Mouse (Mus musculus) liver, embryonic 13.5 days (tissue): ENCODE data around the gene Atxn7. TPM values are rescaled to one million over a fixed set of nuclear protein-coding genes. Genes with fewer than 3 reads are reported as not detected.

Experiments used
- ATAC-seq: fragments of 200-750 bp; cut with Nextera tagmentation; 2 replicates; pipeline ENCODE4 v1.8.0; 2017; ENCODE audit warnings: low read depth, mild to moderate bottlenecking, moderate number of reproducible peaks, moderate library complexity
- DNase-seq: peaks from one replicate; pipeline ENCODE4 v3.0.0; 2022
- H3K27ac ChIP-seq: fragments of 300-500 bp; sonication (generic); 2 replicates; pipeline ENCODE4 v1.5.1; 2015; ENCODE audit warnings: moderate library complexity, mild to moderate bottlenecking, inconsistent platforms
- H3K27me3 ChIP-seq: fragments of 300-500 bp; sonication (generic); 2 replicates; pipeline ENCODE4 v1.6.1; 2015; ENCODE audit warnings: mild to moderate bottlenecking, inconsistent platforms
- H3K36me3 ChIP-seq: fragments of 300-500 bp; sonication (generic); 2 replicates; pipeline ENCODE4 v1.6.1; 2015; ENCODE audit warnings: mild to moderate bottlenecking, inconsistent platforms
- H3K4me1 ChIP-seq: fragments of 300-500 bp; sonication (generic); replicated peaks from 2 replicates; pipeline ENCODE4 v1.6.1; 2015; ENCODE audit warnings: inconsistent platforms
- H3K4me2 ChIP-seq: fragments of 300-500 bp; sonication (generic); 2 replicates; pipeline ENCODE4 v1.6.1; 2015; ENCODE audit warnings: inconsistent platforms, mild to moderate bottlenecking, moderate library complexity
- H3K4me3 ChIP-seq: fragments of 300-500 bp; sonication (generic); replicated peaks from 2 replicates; pipeline ENCODE4 v1.5.1; 2015; ENCODE audit warnings: mild to moderate bottlenecking, inconsistent platforms
- H3K9ac ChIP-seq: fragments of 300-500 bp; sonication (generic); 2 replicates; pipeline ENCODE4 v1.6.1; 2015; ENCODE audit warnings: mild to moderate bottlenecking, inconsistent platforms
- H3K9me3 ChIP-seq: fragments of 300-500 bp; sonication (generic); replicated peaks from 2 replicates; pipeline ENCODE4 v1.6.1; 2016; ENCODE audit warnings: inconsistent platforms
- WGBS: fragments of 180-500 bp; shearing (Covaris S2); methylation state at CpG from one replicate; pipeline ENCODE4 v1.1.7; 2015; ENCODE audit not compliant: insufficient replicate concordance; 5-methylcytosine and 5-hydroxymethylcytosine counted together
- polyA plus RNA-seq: library from polyadenylated mRNA; unstranded; fragments of >200 nt; fragmentation: Nextera tagmentation; extraction: Ambion mirVana; gene quantifications from 2 replicates; pipeline ENCODE4 v1.2.1, GENCODE M21; 2015

The Atxn7 gene
- polyA plus RNA-seq, 1 experiment from 2014 or later, result 1.2 TPM

DNA sequence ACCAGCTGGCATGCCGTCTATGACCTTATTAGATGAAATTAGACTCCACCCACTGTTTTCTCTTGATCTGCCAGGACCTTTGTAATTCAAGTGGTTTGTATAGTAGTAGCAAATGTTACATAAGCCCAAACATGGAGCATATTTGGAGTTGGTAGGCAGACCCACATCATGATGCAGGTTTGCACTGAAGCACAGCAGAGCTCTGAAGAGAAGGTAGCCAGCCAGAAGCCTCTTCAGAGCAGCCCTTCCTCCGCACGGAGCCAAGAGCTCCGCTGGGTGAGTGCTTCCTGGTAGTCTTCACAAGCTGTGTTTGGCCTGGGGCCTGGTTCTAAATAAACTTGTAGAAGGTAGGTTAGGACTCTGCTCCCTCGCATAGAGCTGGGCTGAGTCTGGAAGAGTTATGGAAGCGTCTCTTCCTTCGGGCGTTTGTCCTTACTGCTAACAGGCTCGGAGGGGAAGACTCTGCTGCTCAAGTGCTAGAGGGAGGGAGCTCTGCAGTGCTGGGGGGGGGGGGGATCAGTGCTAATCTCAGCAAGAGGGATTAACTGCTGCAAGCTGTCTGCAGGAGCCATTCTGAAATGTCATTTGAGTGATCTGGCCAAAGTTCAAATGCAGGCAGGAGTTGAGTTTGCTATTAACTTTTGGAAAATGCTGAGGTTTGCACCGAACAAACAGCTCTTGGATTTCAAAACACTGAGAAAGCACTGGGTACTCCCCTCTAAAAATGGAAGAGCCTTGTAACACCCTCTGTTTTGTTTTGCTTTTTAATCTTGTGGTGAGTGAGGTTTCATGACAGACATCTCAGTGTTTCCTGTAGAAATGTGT, 106.6 kb downstream of the Atxn7 start:
- H3K9me3 ChIP-seq, result no peaks in the 10 kb centered on the region
- DNase-seq, result no peak
- H3K4me1 ChIP-seq, result peaks cover 63% of the 10 kb centered on the region
- H3K36me3 ChIP-seq, result no peaks in the 10 kb centered on the region
- peak; percentile 55 for ATAC-seq
- H3K27ac ChIP-seq, result peak overlapping the region; percentile 79
- no peaks in the 10 kb centered on the region for H3K27me3 ChIP-seq
- peak overlapping the region; percentile 57 for H3K4me2 ChIP-seq
- peak overlapping the region; percentile 21 for H3K4me3 ChIP-seq
- peak overlapping the region; percentile 40 for H3K9ac ChIP-seq
- WGBS, result 10% methylated on average over 10 of the region's 10 CpGs

DNA sequence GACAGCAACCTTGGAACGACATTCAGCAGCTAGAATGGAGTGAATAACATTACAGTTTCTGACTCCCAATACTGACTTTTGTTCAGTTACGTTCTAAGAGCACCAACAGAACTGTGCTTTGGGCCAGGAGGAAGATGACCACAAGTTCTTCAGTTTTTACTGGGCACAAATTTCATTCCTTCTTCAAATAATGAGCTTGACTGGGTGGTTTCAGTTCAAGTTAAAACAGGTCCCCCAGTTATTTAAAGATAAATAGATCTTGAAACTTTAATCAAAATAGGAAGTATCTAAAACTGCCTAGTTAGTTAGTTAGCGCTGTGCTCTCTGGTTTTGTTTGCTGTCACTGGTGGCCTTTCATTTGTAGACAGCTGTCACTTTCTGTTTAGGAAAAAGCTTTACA, 107.3 kb downstream of the Atxn7 start:
- H3K27me3 ChIP-seq, result no peaks in the 10 kb centered on the region
- 35% methylated on average over 3 of the region's 3 CpGs for WGBS
- no peaks in the 10 kb centered on the region for H3K9me3 ChIP-seq
- ATAC-seq, result no peak
- no peak overlapping the region for H3K9ac ChIP-seq
- no peak overlapping the region for H3K4me3 ChIP-seq
- H3K4me2 ChIP-seq, result peak overlapping the region; percentile 57
- H3K4me1 ChIP-seq, result peaks cover 58% of the 10 kb centered on the region
- no peaks in the 10 kb centered on the region for H3K36me3 ChIP-seq
- peak overlapping the region; percentile 70 for H3K27ac ChIP-seq
- DNase-seq, result no peak

DNA sequence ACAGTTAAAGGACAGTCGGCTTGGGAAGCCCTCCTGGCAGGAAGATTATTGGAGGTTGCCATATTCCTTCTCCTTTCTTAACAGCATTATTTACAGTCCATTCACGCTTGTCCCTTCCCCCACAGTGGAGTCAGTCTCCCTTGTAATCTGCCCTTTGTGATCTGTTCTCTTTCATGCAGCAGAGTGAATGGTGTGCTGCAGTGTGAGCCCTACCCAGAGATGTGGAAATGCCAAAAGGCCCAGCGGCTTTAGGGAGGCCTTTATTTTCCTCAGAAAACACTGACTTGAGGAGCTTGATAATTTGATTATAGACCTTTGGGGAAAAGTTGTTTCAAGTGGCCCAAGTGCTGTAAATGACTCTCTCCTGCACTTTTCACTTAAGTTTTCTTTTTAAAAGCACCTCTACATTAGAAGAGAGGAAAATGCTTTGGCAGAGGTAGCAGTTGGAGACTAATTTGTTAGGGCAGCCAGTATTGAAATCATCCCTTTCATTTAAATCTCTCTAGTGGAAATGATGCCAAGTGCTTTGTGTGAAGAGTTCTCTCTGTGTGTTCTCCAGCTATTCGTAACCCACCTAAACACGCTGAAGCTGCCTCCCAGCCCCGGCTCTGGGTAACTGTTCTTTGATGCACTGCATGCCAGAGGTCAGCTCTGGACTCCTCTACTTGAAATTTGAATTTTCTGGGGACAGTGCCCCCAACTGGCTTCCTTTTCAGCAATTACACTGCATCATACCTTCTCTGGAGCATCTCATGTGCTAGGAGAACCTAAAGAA, 109.5 kb downstream of the Atxn7 start:
- H3K9ac ChIP-seq, result no peak overlapping the region
- WGBS, result 70% methylated on average over 6 of the region's 6 CpGs
- no peaks in the 10 kb centered on the region for H3K27me3 ChIP-seq
- H3K4me1 ChIP-seq, result peaks cover 45% of the 10 kb centered on the region
- DNase-seq, result no peak
- H3K4me3 ChIP-seq, result no peak overlapping the region
- H3K27ac ChIP-seq, result no peak overlapping the region
- no peaks in the 10 kb centered on the region for H3K9me3 ChIP-seq
- no peak overlapping the region for H3K4me2 ChIP-seq
- ATAC-seq, result no peak
- H3K36me3 ChIP-seq, result no peaks in the 10 kb centered on the region

DNA sequence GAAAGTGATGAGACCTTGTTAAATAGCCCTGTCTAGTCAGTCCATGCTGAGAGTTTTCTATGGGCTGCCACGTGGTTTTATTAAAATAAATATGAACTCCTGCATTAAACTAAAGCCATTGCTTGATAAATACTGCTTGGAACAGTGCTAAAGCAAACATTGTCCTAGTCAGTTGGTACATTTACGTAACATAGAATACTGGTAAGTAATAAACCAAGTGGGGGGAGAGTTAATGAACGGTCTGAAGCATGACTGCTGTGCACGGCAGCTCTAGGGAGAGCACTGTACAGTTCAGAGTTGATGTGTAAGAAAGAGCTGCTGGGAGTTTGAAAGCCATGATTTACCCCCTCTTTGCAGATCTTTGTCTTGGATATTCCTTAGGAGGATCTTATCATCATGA, 110.2 kb downstream of the Atxn7 start:
- DNase-seq (no peak), ATAC-seq (no peak)
- H3K4me1 ChIP-seq, result peaks cover 37% of the 10 kb centered on the region
- H3K36me3 ChIP-seq, result no peaks in the 10 kb centered on the region
- H3K4me2 ChIP-seq, result no peak overlapping the region
- no peaks in the 10 kb centered on the region for H3K27me3 ChIP-seq
- no peak overlapping the region for H3K27ac ChIP-seq
- WGBS, result 63% methylated on average over 4 of the region's 4 CpGs
- H3K9me3 ChIP-seq, result no peaks in the 10 kb centered on the region
- no peak overlapping the region for H3K4me3 ChIP-seq
- H3K9ac ChIP-seq, result no peak overlapping the region

DNA sequence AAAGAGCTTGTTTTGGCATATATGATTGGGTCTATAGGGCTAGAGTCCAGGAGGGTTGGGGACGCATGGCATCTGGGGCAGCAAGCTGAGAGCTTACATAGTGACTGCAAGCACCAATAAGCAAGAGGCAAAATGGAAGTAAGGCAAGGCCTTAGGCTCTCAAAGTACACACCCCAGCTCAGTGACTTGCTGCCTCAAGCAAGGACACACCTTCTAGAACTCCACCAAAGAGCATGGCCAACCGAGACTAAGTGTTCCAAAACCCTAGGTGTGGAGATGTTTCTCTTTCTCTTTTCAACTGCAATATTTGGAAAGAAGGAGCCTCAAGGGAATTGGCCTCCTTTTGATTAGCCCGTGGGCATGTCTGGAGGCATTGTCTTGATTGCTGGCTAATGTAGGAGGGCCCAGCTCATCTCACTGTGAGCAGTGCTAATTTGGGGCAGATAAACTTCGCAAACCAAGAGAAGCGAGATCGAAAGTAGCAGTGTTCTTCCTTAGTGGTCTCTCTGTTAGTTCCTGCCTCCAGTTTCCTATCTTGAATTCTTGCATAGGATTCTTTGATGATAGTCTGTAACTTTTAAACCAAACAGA, 119.5 kb downstream of the Atxn7 start:
- Histone ChIP-seq H3K36me3 (no peaks in the 10 kb centered on the region), H3K27ac (no peak overlapping the region), H3K4me2 (no peak overlapping the region), H3K4me3 (no peak overlapping the region), H3K4me1 (peaks cover 6% of the 10 kb centered on the region), H3K9ac (no peak overlapping the region), H3K27me3 (no peaks in the 10 kb centered on the region), H3K9me3 (no peaks in the 10 kb centered on the region)
- ATAC-seq (no peak), DNase-seq (no peak)
- WGBS, result 60% methylated on average over 6 of the region's 6 CpGs

DNA sequence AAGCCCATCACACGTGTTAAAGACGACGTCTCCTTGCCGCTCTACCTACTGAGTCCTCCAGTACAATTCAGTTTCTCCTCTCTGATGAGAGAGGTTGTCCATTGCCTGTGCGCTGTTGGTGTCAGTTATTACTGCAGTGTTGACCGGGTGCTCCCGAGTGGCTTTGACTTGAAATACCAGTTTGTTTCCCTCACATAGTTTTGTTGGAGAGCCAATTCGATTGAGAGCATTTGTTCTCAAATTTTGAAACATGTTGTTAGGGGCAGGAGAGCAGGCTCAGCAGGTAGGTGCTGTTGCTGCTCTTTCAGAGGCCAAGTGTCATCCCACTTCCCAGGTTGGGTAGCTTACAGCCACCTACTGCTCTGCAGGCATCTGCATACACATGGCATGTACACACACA, 122.6 kb downstream of the Atxn7 start:
- Histone ChIP-seq H3K9ac (no peak overlapping the region), H3K4me2 (no peak overlapping the region), H3K4me1 (peaks cover 34% of the 10 kb centered on the region), H3K27me3 (no peaks in the 10 kb centered on the region), H3K4me3 (no peak overlapping the region), H3K9me3 (no peaks in the 10 kb centered on the region), H3K36me3 (no peaks in the 10 kb centered on the region; the same call in 1 of the 2 replicates), H3K27ac (no peak overlapping the region)
- DNase-seq (no peak), ATAC-seq (no peak)
- 85% methylated on average over 8 of the region's 8 CpGs for WGBS

DNA sequence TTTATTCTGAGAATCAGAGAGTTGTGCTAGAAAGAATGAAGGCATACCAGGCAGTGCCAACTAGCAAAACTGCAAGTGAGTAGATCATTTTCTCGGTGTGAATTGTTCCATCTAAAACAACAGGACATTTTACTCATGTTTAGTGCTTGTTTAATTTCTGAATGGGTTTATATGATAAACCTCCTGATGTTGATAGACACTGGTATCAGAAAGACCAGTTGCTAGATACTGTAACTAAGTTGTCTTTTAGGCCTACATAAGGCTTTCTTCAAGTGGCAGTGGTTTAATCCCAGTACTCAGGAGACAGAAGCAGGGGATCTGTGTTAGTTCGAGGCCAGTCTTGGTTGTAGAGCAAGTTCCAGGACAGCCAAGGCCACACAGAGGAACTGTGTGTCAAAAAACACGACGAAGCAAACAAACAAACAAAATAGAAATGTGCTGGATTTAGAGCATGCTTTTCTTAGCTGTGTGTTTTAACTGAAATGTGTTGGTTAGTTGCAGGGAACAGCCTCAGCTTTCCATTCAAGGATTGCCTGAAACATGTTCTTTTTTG, 125.5 kb downstream of the Atxn7 start:
- no peaks in the 10 kb centered on the region for H3K27me3 ChIP-seq
- ATAC-seq, result no peak; the same call in 1 of the 2 replicates
- H3K4me1 ChIP-seq, result peaks cover 32% of the 10 kb centered on the region
- H3K27ac ChIP-seq, result no peak overlapping the region
- no peaks in the 10 kb centered on the region for H3K9me3 ChIP-seq
- peaks cover 17% of the 10 kb centered on the region for H3K36me3 ChIP-seq
- DNase-seq, result no peak
- no peak overlapping the region for H3K9ac ChIP-seq
- no peak overlapping the region for H3K4me3 ChIP-seq
- 44% methylated on average over 4 of the region's 4 CpGs for WGBS
- H3K4me2 ChIP-seq, result no peak overlapping the region

DNA sequence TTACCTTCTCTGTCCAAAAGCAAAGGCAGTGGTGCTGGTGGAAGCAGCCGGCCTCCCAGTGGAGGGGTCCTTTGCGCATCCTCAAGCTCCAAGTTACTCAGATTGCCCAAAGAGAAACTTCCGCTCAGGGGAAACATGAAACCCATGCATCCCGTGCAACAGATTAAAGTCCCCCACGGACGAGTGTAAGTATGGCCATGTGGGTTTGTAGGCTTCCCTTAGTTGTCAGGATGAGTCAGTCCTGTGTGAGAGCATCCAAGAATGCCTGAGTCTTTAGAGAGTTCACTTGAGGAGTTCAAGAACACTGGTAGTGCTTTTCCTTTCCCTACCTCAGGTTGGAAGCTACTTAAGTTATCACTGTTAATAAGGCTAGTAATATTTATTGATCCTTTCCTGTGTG, 126.1 kb downstream of the Atxn7 start:
- peak overlapping the region; percentile 74 for H3K27ac ChIP-seq
- no peak overlapping the region for H3K4me2 ChIP-seq
- peaks cover 32% of the 10 kb centered on the region for H3K4me1 ChIP-seq
- 45% methylated on average over 6 of the region's 6 CpGs for WGBS
- no peaks in the 10 kb centered on the region for H3K27me3 ChIP-seq
- no peak overlapping the region for H3K4me3 ChIP-seq
- peaks cover 19% of the 10 kb centered on the region for H3K36me3 ChIP-seq
- DNase-seq (no peak), ATAC-seq (no peak)
- no peaks in the 10 kb centered on the region for H3K9me3 ChIP-seq
- no peak overlapping the region for H3K9ac ChIP-seq

DNA sequence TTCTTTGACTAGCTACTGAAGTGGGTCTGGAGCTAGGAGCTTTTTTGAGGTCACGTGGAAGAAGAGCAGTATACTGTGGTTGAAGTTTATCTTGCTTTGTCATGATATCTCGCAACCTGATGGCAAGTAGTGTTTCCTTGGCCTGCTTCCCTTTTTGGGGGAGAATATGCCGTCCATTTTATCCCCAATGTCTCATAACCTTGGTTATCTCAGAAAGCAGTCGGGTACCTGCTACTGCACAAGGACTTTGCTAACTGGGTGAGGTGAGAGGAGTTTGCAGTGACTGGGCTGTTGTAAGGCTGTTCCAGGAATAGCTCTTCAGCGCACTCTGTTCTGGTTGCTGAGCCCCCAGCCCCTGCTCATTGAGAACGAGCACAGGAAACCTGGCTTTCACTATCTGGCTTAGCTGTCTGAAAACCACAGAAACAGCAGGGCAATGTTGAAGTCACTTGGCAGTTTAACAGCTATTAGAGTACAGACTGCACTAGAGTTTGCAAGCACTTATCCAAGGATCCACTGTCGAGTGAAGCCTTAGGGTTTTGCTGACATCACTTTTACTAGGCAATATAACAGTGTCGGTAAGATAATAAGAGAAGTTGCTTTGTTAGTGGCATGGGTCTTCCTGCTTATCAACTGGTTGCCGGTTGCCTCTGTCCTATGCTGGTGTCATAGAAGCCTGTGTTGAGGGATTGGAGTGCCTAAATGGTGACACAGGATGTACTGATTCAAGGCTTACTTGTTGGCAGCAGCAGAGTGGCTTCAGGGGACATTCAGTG, 127.0 kb downstream of the Atxn7 start:
- no peak overlapping the region for H3K9ac ChIP-seq
- H3K27ac ChIP-seq, result peak overlapping the region; percentile 74
- H3K4me2 ChIP-seq, result peak overlapping the region; percentile 33
- DNase-seq, result peak; percentile 13
- peak; percentile 77 for ATAC-seq
- peaks cover 32% of the 10 kb centered on the region for H3K4me1 ChIP-seq
- H3K4me3 ChIP-seq, result no peak overlapping the region
- WGBS, result 13% methylated on average over 9 of the region's 9 CpGs
- no peaks in the 10 kb centered on the region for H3K27me3 ChIP-seq
- H3K9me3 ChIP-seq, result no peaks in the 10 kb centered on the region
- peaks cover 21% of the 10 kb centered on the region for H3K36me3 ChIP-seq

DNA sequence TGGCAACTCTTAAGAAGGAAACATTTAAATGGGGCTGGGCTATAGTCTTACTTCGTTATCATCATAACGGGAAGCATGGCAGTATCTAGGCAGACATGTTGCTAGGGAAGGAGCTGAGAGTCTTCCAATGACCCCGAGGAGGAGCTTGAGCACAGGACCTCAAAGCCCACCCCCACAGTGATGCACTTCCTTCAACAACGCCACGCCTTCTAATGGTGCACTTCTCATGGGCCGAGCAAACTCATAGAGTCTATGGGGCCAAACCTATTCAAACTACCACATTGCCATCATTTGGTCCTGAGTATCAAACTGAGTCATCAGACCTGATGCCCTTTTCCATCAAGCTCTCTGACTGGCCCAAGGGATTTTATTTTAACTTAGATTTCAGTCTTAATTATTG, 129.3 kb downstream of the Atxn7 start:
- ATAC-seq (no peak), DNase-seq (no peak)
- no peak overlapping the region for H3K4me3 ChIP-seq
- H3K36me3 ChIP-seq, result peaks cover 25% of the 10 kb centered on the region
- 66% methylated on average over 6 of the region's 6 CpGs for WGBS
- H3K27ac ChIP-seq, result no peak overlapping the region
- peaks cover 32% of the 10 kb centered on the region for H3K4me1 ChIP-seq
- no peak overlapping the region for H3K4me2 ChIP-seq
- H3K9ac ChIP-seq, result no peak overlapping the region
- H3K27me3 ChIP-seq, result no peaks in the 10 kb centered on the region
- H3K9me3 ChIP-seq, result no peaks in the 10 kb centered on the region
